Mouse (Mus musculus): ENCODE results near the gene Mlycd.
A peak's percentile ranks its signal among the peaks of the same experiment; 100 is the strongest.
"Not testable (repeated sequence)": the region's sequence is repeated elsewhere in the genome, so short reads cannot be mapped to it uniquely, and the experiment has no call there.

Gene Mlycd

DNA sequence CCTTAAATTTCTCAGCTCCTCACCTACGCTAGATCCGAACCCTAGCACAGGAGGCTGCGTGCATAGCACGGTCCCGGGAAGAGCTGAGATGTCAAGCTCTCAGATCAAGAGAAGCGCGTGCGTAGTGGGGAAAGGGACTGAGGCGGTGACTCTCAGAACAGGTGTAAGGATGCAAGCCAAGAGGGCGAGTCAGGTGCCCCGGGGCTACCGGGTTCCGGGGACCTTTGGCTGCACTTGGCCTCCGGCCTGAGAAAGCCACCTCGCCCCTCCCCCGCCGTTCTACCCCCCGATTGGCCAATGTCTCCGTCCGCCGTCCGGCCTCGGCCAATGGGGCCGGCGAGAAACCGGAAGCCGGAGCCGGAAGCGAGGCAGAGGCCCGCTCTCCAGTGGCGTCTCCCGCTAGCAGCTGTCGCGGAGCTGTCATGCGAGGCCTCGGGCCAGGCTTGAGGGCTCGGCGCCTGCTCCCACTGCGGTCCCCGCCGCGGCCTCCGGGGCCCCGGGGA, at the start of gene Mlycd:
Gene Mlycd, plus strand, starts transcription at position 355 of the 503 bp plus-strand sequence.
- peak; percentile 93 for DNase-seq

DNA sequence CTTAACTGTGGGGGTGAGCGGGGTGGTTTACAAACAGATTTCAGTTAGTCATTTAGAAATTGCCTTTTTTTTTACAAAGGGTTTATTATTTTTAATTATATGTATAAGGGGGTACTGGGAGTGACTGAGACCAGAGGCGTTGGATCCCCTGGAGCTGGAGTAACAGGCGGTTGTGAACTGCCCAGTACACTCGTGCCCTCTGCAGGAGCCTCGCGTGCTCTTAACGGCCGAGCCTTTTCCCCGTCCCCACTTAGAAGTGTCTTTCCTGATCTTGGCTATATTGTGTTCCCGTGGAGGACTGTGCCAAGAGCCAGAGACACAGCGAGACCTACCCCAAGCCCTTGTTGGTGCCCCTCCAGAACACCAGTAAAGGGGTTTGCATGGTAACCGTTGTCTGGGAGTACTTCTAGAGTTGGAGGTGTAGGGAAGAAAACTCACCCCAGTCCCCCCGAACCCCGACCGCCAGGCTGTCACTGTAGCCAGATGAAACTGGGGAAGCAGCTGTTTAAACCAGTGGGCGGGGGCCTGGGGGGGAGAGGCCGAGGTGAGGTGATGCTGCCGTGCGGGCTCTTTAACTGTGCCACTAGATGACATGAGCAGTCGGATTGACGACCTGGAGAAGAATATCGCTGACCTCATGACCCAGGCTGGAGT, 49.5 kb upstream of the Mlycd start:
- DNase-seq, result no peak

DNA sequence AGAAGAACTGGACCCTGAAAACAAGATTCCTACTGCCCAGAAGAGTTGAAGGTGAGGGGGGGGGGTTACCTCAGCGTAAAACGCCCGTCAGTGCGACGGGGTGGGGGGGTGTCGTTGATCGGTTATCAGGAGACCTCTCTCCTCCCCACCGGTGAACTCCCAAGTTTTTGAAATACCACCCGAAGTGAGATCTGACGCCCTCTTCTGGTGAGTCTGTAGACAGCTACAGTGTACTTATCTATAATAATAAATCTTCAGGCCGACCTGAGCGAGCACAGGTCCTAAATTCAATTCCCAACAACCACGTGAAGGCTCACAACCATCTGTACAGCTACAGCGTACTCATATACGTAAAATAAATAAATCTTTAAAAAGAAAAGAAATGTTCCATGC, 49.0 kb upstream of the Mlycd start:
- DNase-seq, result no peak

DNA sequence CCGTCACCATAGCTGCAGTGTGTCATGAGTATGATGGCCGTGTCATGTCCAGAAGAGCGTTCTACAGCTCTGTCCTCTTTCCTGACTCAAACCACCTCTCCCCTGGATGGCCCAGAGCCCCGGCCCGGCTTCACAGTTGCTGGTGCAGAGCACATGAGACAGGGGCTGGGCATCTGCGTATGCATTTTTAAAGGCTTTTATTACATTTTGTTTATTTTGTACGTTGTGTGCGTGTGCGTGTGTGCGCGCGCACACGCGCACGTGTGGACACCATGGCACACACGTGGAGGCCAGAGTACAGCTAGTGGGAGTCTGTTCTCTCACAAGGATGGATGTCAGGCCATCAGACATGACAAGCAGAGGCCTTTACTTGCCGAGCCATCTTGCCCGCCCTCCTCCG, 43.0 kb upstream of the Mlycd start:
- no peak for DNase-seq

DNA sequence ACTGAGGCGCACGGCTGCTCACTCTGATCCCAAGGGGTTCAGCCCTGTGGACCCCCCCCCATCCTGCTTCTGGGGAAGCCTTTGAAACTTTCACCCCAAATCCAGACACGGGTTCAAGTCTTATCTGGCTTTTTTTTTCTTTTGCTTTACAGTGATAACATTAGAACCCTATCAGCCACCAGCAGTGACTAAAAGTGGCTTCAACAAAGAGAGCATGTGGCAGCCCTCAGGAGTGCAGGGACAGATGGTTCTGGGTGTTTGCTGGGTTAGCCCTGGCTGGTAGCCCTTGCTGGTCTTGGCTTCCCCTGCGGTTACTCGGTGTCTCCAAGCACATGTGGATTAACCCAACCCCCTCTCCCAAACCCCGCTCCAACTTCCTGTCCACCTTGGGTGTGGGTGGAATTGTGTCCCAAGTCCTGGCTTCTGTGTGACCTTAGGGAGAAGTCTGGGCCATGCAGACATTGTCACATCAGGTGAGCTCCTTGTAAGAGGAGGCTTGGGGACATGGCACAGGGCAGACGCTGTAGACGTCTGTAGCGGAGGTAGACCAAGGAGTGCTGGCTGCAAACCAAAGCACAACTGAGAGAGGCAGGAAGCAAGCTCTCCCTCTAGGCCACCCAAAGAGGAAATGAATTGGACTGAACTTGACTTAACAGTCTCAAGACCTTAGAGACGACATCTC, 41.6 kb upstream of the Mlycd start:
- no peak for DNase-seq

DNA sequence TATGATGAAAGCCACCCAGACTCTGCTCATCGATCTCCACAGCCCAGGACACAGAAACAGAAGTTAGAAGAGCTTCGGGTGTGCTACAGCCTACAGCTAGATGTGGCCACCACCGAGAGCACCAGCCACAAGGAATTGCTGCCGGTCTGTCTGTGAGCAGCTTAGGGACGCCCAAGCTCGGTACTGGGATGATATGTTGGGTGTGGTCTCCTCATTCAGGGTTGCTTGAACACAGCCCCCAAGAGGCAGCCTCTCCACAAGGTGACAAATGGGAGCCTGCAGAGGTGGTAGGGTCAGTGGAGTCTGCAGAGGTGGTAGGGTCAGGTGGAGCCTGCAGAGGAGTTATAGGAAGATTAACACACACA, 41.0 kb upstream of the Mlycd start:
- DNase-seq, result no peak

DNA sequence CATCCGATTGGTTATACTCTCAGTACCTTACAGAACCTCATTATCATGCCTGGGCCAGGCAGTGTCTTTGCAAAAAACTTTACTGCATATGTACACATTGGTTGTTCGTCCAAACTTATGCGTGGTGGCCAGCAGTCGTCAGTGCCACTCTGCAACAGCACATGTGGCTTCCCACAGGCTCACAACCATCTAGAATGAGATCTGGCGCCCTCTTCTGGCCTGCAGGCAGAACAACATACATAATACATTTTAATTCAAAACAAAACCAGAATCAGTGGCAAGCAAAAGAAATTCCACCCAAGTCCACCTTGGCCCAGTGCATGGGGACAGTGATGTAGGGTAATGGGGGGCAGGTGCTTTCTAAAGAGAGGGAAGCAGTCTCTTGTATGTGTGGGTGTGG, 38.0 kb upstream of the Mlycd start:
- not testable (repeated sequence) for DNase-seq

DNA sequence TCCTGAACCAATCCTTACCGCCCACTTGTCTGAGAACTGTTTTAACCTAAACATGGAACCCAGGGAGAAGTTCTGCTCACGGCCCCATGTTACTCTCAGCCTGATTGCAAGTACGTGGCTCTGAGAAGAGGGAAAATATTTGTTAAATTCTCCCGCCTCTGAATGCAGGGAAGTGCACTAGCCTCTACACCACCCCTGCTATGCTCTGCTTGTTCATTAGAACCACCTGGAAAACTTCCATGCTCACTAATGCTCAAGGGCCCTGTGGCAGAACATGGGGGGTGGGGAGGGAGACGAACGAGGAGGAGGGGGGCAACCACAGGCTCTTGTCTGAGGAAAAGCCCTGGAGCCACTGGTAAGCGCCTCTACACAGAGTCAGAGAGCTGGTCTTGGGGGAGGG, 36.5 kb upstream of the Mlycd start:
- DNase-seq, result no peak

DNA sequence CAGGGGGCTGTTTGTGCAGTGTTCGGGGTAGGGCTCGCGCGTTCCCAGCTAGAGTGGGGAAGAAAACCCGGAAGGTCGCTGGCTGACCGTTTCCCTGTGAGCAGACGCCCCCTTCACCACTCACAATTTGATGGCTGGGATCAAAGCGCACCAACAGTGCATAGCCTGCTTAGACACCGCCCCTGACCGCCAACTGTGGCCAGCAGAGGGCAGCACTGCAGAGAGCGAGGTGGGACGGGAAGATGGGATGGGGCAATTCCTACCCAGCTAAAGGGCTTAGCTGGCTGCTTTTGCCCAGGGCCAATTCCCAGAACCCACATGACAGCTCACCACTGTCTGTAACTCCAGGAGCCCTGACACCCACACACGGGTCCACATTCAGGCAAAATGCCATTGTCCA, 35.8 kb upstream of the Mlycd start:
- DNase-seq, result peak; percentile 59

DNA sequence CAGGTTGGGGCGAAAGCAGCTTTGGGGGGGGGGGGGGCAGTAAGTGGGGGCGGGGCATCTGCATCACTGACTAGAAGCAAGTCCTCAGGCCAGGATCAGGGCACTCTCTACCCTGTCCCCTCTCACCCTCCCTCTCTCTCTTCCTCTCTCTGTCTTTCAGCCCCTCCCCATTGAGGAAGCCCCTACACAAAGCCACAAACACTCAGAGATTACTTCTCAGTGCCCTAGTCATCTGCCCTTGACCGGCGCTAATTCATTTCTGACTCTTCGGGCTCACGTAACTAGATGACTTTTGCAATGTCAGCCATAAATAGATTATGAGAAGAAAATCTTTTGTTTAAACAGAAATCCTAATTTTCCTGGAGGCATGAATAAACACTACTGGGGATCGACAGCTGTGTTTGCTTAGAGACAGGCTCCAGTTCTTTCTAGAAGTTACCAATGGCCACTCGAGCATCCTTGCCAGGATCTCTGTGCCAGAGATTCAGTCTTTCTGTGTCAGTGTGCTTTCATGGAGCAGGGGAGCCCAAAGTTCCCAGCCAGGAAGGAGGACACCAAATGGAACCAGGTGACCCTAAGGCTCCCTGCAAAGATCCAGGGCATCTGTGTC, 33.9 kb upstream of the Mlycd start:
- no peak for DNase-seq

DNA sequence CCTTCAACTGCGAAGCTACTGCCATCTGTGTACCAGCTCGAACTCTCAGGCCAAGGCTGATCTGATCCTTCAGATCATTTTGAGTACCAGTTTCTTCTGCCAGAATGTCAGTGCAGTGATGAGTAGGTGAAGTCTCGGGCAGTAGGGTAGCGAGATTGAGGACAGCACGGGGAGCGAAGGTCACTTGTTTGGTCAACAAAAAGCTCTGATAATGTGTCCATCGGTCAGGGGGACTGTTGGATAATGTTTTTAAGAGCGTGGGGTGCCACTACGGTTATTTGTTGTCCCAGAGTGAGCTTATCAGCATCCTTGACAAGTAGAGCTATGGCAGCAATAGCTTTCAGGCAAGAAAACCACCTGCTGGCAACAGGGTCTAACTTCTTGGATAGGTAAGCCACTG, 20.0 kb upstream of the Mlycd start:
- DNase-seq, result not testable (repeated sequence)

DNA sequence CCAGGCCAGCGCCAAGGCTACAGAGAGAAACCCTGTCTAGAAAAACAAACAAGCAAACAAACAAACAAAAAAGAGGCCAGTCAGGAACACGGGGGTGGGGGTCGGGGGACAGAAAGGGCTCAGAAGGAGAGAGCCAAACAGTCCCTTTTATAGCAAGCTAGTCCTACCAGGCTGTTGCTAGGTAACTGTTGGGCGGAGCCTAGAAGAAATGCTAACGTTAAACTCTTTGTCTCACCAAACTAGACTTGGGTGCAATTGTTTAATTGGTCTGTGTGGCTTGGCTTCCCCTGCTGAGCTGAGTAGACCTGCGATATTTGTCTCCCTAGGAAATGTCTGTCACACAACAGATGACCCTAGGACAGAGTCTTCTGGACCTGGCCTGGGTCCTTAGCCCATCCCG, 16.2 kb upstream of the Mlycd start:
- DNase-seq, result no peak

DNA sequence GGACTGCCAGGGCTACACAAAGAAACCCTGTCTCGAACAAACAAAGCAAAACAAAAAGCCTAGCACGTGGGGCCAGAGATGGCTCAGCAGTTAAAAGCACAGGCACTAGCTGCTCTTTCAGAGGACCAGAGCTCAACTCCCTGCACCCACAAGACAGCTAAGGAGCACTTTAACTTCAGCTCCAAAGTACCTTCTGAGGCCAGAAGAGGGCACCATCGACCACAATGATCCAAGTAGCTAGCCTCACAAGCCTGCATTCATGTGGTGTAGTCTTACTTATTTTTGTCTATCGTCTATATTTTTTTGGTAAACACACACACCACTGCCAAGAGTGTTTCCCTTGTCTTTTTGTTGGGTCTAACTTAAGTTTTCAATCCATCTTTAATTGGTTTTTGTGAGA, 14.1 kb upstream of the Mlycd start:
- no peak for DNase-seq

DNA sequence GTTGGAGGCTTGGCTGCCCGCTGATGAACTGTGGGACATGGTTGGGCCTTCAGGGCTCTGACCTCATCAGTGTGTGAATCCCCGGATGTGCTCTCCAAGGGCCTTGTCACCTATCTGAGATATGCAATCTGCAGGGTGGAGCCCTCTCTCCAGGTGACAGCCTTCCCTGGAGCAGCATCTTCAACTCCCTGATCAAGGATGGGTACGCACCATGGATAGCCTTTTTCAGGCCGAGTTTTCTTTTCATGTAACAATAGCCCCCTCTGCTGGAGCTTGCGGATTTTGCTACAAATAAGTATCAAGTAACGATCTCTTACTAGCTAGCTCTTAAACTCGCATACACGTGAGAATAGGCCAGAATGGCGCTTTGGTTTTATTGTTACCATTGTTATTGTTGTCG, 10.2 kb upstream of the Mlycd start:
- peak; percentile 81 for DNase-seq

DNA sequence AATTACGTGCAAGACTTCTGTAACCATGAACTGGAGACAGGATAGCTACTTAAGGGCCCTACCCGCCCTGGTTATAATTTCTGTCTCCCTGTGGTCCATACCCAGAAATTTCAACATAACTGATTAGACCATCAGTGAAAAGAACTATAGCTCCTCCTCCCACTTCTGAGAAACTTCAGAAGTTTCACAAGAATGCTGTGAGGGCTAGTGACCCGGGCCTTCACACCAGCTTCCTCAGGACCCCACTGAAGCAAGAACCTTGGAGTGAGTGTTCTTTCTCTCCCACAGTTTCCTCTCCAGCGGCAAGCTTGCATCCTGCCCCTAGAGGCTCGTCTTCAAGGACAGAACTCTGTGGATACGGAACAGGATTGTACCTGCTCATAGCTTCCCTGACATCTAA, 8.8 kb upstream of the Mlycd start:
- no peak for DNase-seq

DNA sequence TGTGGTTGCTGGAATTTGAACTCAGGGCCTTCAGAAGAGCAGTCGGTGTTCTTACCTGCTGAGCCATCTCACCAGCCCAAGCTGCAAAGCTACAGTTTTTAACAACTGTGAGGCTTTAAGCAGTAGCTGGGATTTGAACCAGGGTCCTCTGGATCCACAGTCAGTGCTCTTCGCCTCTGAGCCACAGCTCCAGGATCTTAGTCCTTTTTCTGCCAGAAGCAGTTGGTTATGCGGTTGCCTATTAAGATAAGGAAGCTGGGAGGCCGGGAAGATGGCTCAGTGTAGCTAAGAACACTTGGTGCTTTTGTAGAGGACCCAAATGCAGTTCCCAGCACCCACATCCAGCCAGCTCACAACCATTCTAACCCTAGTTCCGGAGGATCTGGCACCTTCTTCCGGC, 7.7 kb upstream of the Mlycd start:
- DNase-seq, result no peak

DNA sequence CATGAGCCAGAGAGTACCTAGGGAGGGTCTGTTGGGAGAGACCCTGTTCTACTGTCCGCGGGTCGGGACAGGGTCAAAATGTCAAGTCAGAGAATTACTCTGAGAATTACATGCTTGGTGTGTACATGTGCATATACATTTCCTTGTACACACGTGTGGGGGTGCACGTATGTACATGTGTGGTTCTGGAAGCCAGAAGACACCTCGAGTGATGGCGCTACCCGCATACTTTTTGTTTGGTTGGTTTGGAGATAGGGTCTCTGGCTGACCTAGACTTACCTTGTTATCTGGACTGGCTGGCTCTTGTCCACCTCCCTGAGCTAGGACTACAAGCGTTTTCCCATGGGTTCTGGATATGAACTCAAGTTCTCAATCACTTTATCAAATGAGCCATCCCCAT, 581 bp upstream of the Mlycd start:
- no peak for DNase-seq

DNA sequence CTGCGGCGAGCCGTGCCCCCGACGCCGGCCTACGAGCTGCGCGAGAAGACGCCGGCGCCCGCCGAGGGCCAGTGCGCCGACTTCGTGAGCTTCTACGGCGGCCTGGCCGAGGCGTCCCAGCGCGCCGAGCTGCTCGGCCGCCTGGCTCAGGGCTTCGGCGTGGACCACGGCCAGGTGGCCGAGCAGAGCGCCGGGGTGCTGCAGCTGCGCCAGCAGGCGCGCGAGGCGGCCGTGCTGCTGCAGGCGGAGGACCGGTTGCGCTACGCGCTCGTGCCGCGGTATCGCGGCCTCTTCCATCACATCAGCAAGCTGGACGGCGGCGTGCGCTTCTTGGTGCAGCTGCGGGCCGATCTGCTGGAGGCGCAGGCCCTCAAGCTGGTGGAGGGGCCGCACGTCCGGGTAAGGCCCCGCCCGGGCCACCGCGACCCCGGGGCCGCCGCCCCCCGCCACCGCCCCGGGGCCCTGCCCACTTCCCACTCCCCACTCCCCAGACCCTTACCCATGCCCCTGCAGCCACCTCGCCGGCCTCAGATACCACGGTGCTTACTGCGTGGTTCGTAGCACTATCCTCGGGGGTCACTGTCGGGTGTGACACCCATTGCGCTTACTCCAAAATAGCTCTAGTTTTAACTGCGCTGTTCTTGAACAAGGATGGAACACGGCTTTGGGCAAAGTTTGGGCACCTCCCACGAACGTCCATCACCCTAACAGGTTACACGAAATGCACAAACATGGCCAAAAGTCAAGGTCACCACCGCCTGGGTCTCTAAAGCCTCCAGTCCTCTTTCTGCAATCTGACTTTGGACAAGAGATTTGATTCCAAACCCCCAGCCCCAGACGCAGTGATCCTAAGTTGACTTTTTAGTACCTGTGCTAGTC, 633 bp downstream of the Mlycd start:
- DNase-seq, result peak; percentile 37

DNA sequence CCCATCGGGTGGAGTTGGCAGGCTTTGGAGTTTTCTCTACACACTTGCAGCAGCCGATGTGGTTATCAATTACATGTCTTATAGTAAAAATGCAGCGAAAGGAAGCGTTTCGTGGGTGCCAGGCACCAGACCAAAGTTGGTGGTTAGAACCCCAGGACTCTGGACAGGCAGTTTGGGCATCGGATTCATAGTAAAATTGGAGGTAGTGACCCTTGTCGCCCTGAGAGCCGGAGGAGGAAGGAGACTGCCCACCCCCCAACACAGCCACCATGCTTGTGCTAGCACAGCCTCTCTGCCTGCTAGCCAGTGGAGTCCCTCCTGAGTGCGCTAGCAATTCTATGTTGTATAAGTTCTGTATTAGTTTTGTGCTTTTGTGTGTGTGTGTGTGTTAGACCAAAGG, 3.9 kb downstream of the Mlycd start:
- DNase-seq, result no peak

DNA sequence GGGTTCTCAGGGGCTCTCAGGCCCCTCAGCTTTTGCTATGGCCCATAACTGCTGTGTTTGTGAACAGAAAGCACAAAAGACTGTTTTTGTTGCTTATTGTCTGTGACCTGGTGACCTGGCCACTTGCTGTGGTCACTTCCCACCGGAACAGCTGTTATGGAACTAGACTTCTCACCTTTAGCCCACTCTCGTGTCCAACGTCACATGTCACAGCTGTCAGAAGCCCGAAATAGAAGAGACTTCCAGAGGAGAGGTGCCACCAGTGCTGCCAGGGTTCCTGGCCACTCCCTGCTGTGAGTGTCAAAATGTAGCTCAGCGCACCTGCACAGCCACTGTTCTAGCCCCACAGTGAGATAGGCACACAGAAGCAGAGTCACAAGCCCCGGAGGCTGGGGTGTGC, 4.6 kb downstream of the Mlycd start:
- DNase-seq, result no peak

DNA sequence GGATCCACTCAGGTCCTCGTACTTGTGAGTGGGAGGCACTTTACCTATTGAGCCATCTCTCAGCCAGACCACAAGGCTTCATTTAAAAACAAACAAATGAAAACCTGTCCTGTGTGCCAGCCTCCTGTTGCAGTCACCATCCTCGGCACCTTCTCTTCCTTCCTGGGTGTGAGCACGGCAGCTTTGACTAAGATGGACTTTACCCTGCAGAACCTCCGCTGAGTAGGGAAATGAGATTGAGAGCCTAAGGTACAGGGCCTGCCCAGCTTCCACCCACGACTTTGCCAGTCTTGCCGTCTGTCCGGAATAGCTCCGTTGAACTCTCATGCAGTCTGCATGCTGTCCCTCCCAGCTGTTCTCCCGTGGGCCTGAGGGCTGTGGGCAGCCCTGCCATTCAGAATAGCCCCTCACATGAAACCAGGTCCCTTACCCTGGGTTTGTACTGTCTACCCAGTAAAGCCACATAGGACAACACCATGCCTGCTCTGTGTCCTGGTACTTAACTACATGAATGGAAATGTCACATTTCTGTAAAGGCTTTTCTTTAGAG, 5.5 kb downstream of the Mlycd start:
- DNase-seq, result no peak

DNA sequence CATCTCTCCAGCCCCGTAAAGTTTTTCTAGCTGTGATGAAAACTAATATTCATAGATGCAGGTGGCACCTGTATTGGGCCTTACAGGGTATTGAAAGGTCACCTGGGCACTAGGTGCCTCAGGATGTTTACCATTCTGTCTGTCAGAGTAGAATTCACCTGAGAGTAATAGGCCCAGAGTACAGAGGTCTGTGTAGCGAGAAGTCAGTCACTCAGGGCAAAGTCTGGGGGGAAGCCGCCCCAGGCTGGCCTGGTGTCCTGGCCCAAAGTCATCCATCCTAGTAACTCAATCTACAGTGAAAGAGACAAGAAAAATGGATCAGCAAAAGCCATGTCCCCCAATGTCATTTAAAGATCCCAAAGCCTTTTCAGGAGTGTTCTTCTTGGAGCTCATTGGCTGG, 6.2 kb downstream of the Mlycd start:
- DNase-seq, result no peak

DNA sequence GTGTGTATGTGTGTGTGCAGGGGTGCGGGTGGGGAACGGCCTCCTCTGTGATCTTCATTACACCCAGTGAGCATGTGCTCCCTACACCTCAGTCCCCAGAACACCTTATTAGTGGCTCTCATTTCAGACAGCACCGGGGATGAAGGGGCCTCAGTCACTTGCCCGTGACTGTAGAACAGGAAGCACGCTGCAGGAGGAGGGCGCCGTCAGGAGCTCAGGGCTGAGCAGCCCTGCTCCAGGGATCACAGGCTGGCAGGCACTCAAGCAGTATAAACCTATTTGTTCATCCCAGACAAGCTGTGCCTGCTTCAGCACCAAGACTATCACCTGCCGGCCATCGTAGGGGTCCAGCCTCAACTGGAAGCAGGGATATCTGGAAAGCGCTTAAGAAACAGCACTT, 9.2 kb downstream of the Mlycd start:
- no peak for DNase-seq

Measured in right cerebral cortex, postnatal 14 days (tissue).